Mouse (Mus musculus) heart, adult 2 months (tissue): ENCODE measurements at regions not wholly inside any gene's neighbourhood (a gene's known extent, or its start where the extent isn't known, plus 50 kb on each side); places are given as distances from the start of the nearest gene placed in this dataset.
"Not testable (repeated sequence)": the region's sequence is repeated elsewhere in the genome, so short reads cannot be mapped to it uniquely, and the experiment has no call there.

Source experiments
- DNase-seq, 2 experiments: peaks; one replicate each; pipeline ENCODE4 v3.0.0; 2021
- H3K27ac ChIP-seq: fragments of 200-600 bp; 2 replicates; pipeline ENCODE4 v1.8.1; 2022
- H3K27me3 ChIP-seq: fragments of 200-500 bp; 2 replicates; pipeline ENCODE4 v1.6.1; 2012; ENCODE audit warnings: mild to moderate bottlenecking, low read length, inconsistent platforms, mixed read lengths; ENCODE audit not compliant: control insufficient read depth, insufficient read depth
- H3K36me3 ChIP-seq: fragments of 200-500 bp; 2 replicates; pipeline ENCODE4 v1.6.1; 2012; ENCODE audit warnings: low read length, inconsistent platforms; ENCODE audit not compliant: control insufficient read depth, insufficient read depth
- H3K4me1 ChIP-seq: fragments of 200-500 bp; 2 replicates; pipeline ENCODE4 v1.6.1; 2011; ENCODE audit warnings: low read length; ENCODE audit not compliant: control insufficient read depth, insufficient read depth
- H3K4me3 ChIP-seq: fragments of 200-600 bp; 2 replicates; pipeline ENCODE4 v1.8.1; 2022
- H3K79me2 ChIP-seq: fragments of 200-500 bp; replicated peaks from 2 replicates; pipeline ENCODE4 v1.6.1; 2012; ENCODE audit warnings: mild to moderate bottlenecking, inconsistent platforms, low read length, moderate library complexity, mixed read lengths; ENCODE audit not compliant: control insufficient read depth, insufficient read depth
- H3K9ac ChIP-seq: fragments of 200-500 bp; 2 replicates; pipeline ENCODE4 v1.6.1; 2012; ENCODE audit warnings: low read depth, mild to moderate bottlenecking, control low read depth, inconsistent platforms, low read length, mixed read lengths
- CTCF ChIP-seq: fragments of 200-600 bp; IDR thresholded peaks from 2 replicates; pipeline ENCODE4 v1.8.1; 2022; ENCODE audit warnings: antibody characterized with exemption, mild to moderate bottlenecking, moderate library complexity
- EP300 ChIP-seq: fragments of 200-500 bp; IDR thresholded peaks from 2 replicates; pipeline ENCODE4 v1.6.1; 2011; ENCODE audit warnings: low read depth, low read length, control low read depth; ENCODE audit not compliant: insufficient read depth
- POLR2A ChIP-seq: fragments of 200-500 bp; IDR thresholded peaks from 2 replicates; pipeline ENCODE4 v1.6.1; 2011; ENCODE audit warnings: mild to moderate bottlenecking, low read depth, low read length, control low read depth; ENCODE audit not compliant: insufficient read depth
- WGBS: fragments of 180-500 bp; shearing (Covaris S2); methylation state at CpG from one replicate; pipeline ENCODE4 v1.1.7; 2018; 5-methylcytosine and 5-hydroxymethylcytosine counted together
- intact Hi-C: fragments of 180-260 bp; cut with DNase I; formaldehyde crosslinking; loops from one replicate; pipeline ENCODE4 v1.15.1; 2025

- TF ChIP-seq POLR2A (no peak), EP300 (no peak), CTCF (no peak)
- 38% methylated on average over 10 of the region's 10 CpGs for WGBS
- no peaks in the 10 kb centered on the region for H3K36me3 ChIP-seq
- no peak overlapping the region for H3K27ac ChIP-seq
- no peaks in the 10 kb centered on the region for H3K79me2 ChIP-seq
- intact Hi-C loops, result loop anchor here (10.0 kb wide), 2 partner anchors 271 to 341 kb away; no protein-coding TSS in a partner anchor
- H3K9ac ChIP-seq, result no peak overlapping the region
- no peak overlapping the region for H3K4me3 ChIP-seq
- no peak for DNase-seq
- H3K4me1 ChIP-seq, result 0 out of 2 replicates have a peak, but pooled peaks cover 1% of the 10 kb centered on the region
- no peaks in the 10 kb centered on the region for H3K27me3 ChIP-seq
Measured at GRCm38 (mm10) chr1:181273540-181274204, 61.9 kb upstream of the Wdr26 start.

GRCm38 (mm10) chr1:181280826-181281225, 69.0 kb upstream of the Wdr26 start:
- no peaks in the 10 kb centered on the region for H3K36me3 ChIP-seq
- no peaks in the 10 kb centered on the region for H3K79me2 ChIP-seq
- no peaks in the 10 kb centered on the region for H3K4me1 ChIP-seq
- H3K4me3 ChIP-seq, result no peak overlapping the region
- no peak for DNase-seq
- 81% methylated on average over 5 of the region's 5 CpGs for WGBS
- TF ChIP-seq CTCF, result no peak
- no peak for TF ChIP-seq POLR2A
- TF ChIP-seq EP300, result no peak
- H3K9ac ChIP-seq, result no peak overlapping the region
- H3K27ac ChIP-seq, result no peak overlapping the region
- no peaks in the 10 kb centered on the region for H3K27me3 ChIP-seq
- intact Hi-C loops, result no loop called here

- WGBS, result 79% methylated on average over 8 of the region's 8 CpGs
- H3K4me3 ChIP-seq, intact Hi-C loops, DNase-seq, H3K9ac ChIP-seq, H3K79me2 ChIP-seq, H3K4me1 ChIP-seq, H3K27me3 ChIP-seq, H3K36me3 ChIP-seq, H3K27ac ChIP-seq: not testable (repeated sequence)
Measured at GRCm38 (mm10) chr1:181282986-181283385, 69.4 kb upstream of the Cnih3 start.

- H3K36me3 ChIP-seq, DNase-seq, H3K4me3 ChIP-seq, intact Hi-C loops, H3K79me2 ChIP-seq, H3K27me3 ChIP-seq, H3K27ac ChIP-seq, H3K9ac ChIP-seq, H3K4me1 ChIP-seq: not testable (repeated sequence)
- WGBS, result 90% methylated on average over 8 of the region's 8 CpGs
Measured at GRCm38 (mm10) chr1:181283539-181283938, 68.9 kb upstream of the Cnih3 start.

GRCm38 (mm10) chr1:181284301-181285197, 67.9 kb upstream of the Cnih3 start:
- Histone ChIP-seq H3K9ac (no peak overlapping the region), H3K79me2 (no peaks in the 10 kb centered on the region), H3K4me1 (no peaks in the 10 kb centered on the region), H3K27ac (no peak overlapping the region), H3K27me3 (peaks cover 2% of the 10 kb centered on the region; the same call in 1 of the 2 replicates), H3K36me3 (no peaks in the 10 kb centered on the region), H3K4me3 (no peak overlapping the region)
- intact Hi-C loops, result no loop called here
- DNase-seq, result no peak
- 70% methylated on average over 10 of the region's 10 CpGs for WGBS
- TF ChIP-seq POLR2A (no peak), CTCF (peak; percentile 51)

- no peak for DNase-seq
- WGBS, result 88% methylated on average over 8 of the region's 8 CpGs
- intact Hi-C loops, result no loop called here
- no peak for TF ChIP-seq CTCF
- Histone ChIP-seq H3K27ac (no peak overlapping the region), H3K79me2 (no peaks in the 10 kb centered on the region), H3K36me3 (no peaks in the 10 kb centered on the region), H3K9ac (no peak overlapping the region), H3K4me3 (no peak overlapping the region), H3K27me3 (peaks cover 2% of the 10 kb centered on the region; the same call in 1 of the 2 replicates), H3K4me1 (no peaks in the 10 kb centered on the region)
Measured at GRCm38 (mm10) chr1:181285600-181285999, 66.8 kb upstream of the Cnih3 start.
